ENCODE assay signal across 15 mouse cellular contexts in genomic region chr4:108345826-108346225, GRCm38 (mm10). TPM values are rescaled to one million over a fixed set of nuclear protein-coding genes. Genes with fewer than 3 reads are reported as not detected.
A peak's percentile ranks its signal among the peaks of the same experiment; 100 is the strongest.
DNase-seq lines count a peak whose midpoint lies in the region; ATAC-seq lines count a peak whose summit lies in the region.
"Had no signal": no experiment of that assay in that cellular context is flagged by ENCODE, and none has a peak within 500 bp of the region (broad histone marks: within the 10 kb centered on the region; RNA-seq: fewer than 3 reads in every experiment).

No protein-coding gene starts in this region.

- H3K4me2 ChIP-seq in forebrain, embryonic 12.5 days: no peak overlapping the region
- H3K4me2 ChIP-seq in forebrain, embryonic 15.5 days (replicated peaks): no peak overlapping the region
- no peak overlapping the region for H3K4me2 ChIP-seq in kidney, embryonic 16.5 days (replicated peaks; ENCODE audit: low read depth, low read length)
- H3K4me2 ChIP-seq in embryonic facial prominence, embryonic 12.5 days (replicated peaks): no peak overlapping the region
- H3K4me2 ChIP-seq in limb, embryonic 13.5 days (replicated peaks): no peak overlapping the region
- H3K4me2 ChIP-seq: hindbrain, embryonic 15.5 days; neural tube, embryonic 12.5 days had no signal

- no peaks in the 10 kb centered on the region for H3K36me3 ChIP-seq in forebrain, embryonic 12.5 days (replicated peaks)
- H3K36me3 ChIP-seq in forebrain, embryonic 15.5 days: no peaks in the 10 kb centered on the region
- H3K36me3 ChIP-seq in kidney, embryonic 16.5 days (ENCODE audit: insufficient read depth, low read length): no peaks in the 10 kb centered on the region
- no peaks in the 10 kb centered on the region for H3K36me3 ChIP-seq in embryonic facial prominence, embryonic 12.5 days
- H3K36me3 ChIP-seq in limb, embryonic 13.5 days: no peaks in the 10 kb centered on the region
- H3K36me3 ChIP-seq: hindbrain, embryonic 15.5 days; neural tube, embryonic 12.5 days had no signal

- peak overlapping the region; percentile 36; the same call in 1 of the 2 replicates for H3K27ac ChIP-seq in forebrain, embryonic 12.5 days
- no peak overlapping the region for H3K27ac ChIP-seq in forebrain, embryonic 15.5 days (replicated peaks)
- H3K27ac ChIP-seq in kidney, embryonic 16.5 days (ENCODE audit: low read length): peak overlapping the region; percentile 72; the same call in 1 of the 2 replicates
- H3K27ac ChIP-seq in embryonic facial prominence, embryonic 12.5 days: peak overlapping the region; percentile 92
- H3K27ac ChIP-seq in limb, embryonic 13.5 days: peak overlapping the region; percentile 85
- H3K27ac ChIP-seq: hindbrain, embryonic 15.5 days; neural tube, embryonic 12.5 days had no signal

- H3K4me1 ChIP-seq in forebrain, embryonic 12.5 days: peaks cover 45% of the 10 kb centered on the region
- peaks cover 8% of the 10 kb centered on the region for H3K4me1 ChIP-seq in forebrain, embryonic 15.5 days
- peaks cover 49% of the 10 kb centered on the region for H3K4me1 ChIP-seq in kidney, embryonic 16.5 days (ENCODE audit: insufficient read depth, low read length)
- peaks cover 55% of the 10 kb centered on the region for H3K4me1 ChIP-seq in embryonic facial prominence, embryonic 12.5 days
- peaks cover 59% of the 10 kb centered on the region for H3K4me1 ChIP-seq in limb, embryonic 13.5 days

- ATAC-seq in forebrain, embryonic 12.5 days (ENCODE audit: low FRiP score): no peak
- ATAC-seq in forebrain, embryonic 15.5 days (replicated peaks): no peak
- ATAC-seq in kidney, embryonic 16.5 days (ENCODE audit: low FRiP score, low TSS enrichment): no peak
- no peak for ATAC-seq in embryonic facial prominence, embryonic 12.5 days (ENCODE audit: insufficient number of reproducible peaks, insufficient read depth, low FRiP score, low TSS enrichment)
- ATAC-seq in limb, embryonic 13.5 days (ENCODE audit: low FRiP score, low read depth): peak; percentile 45; the same call in 1 of the 2 replicates

- H3K9ac ChIP-seq in forebrain, embryonic 12.5 days: no peak overlapping the region
- H3K9ac ChIP-seq in forebrain, embryonic 15.5 days (replicated peaks): no peak overlapping the region
- H3K9ac ChIP-seq in kidney, embryonic 16.5 days (replicated peaks; ENCODE audit: low read length): no peak overlapping the region
- H3K9ac ChIP-seq in embryonic facial prominence, embryonic 12.5 days: no peak overlapping the region
- no peak overlapping the region for H3K9ac ChIP-seq in limb, embryonic 13.5 days
- H3K9ac ChIP-seq: hindbrain, embryonic 15.5 days; neural tube, embryonic 12.5 days had no signal

- H3K4me3 ChIP-seq in forebrain, embryonic 12.5 days (replicated peaks): no peak overlapping the region
- H3K4me3 ChIP-seq in forebrain, embryonic 15.5 days: no peak overlapping the region
- no peak overlapping the region for H3K4me3 ChIP-seq in kidney, embryonic 16.5 days (ENCODE audit: low read length)
- no peak overlapping the region for H3K4me3 ChIP-seq in embryonic facial prominence, embryonic 12.5 days
- H3K4me3 ChIP-seq in limb, embryonic 13.5 days: no peak overlapping the region
- H3K4me3 ChIP-seq: hindbrain, embryonic 15.5 days; neural tube, embryonic 12.5 days had no signal

- H3K27me3 ChIP-seq in forebrain, embryonic 12.5 days: no peaks in the 10 kb centered on the region
- H3K27me3 ChIP-seq in forebrain, embryonic 15.5 days: no peaks in the 10 kb centered on the region
- no peaks in the 10 kb centered on the region for H3K27me3 ChIP-seq in kidney, embryonic 16.5 days (ENCODE audit: insufficient read depth, low read length)
- H3K27me3 ChIP-seq in embryonic facial prominence, embryonic 12.5 days: no peaks in the 10 kb centered on the region
- no peaks in the 10 kb centered on the region for H3K27me3 ChIP-seq in limb, embryonic 13.5 days
- H3K27me3 ChIP-seq: hindbrain, embryonic 15.5 days; neural tube, embryonic 12.5 days had no signal

- no peaks in the 10 kb centered on the region for H3K9me3 ChIP-seq in forebrain, embryonic 12.5 days
- no peaks in the 10 kb centered on the region for H3K9me3 ChIP-seq in forebrain, embryonic 15.5 days
- H3K9me3 ChIP-seq in kidney, embryonic 16.5 days (ENCODE audit: low read length): no peaks in the 10 kb centered on the region
- H3K9me3 ChIP-seq in embryonic facial prominence, embryonic 12.5 days: no peaks in the 10 kb centered on the region
- no peaks in the 10 kb centered on the region for H3K9me3 ChIP-seq in limb, embryonic 13.5 days
- H3K9me3 ChIP-seq: hindbrain, embryonic 15.5 days; neural tube, embryonic 12.5 days had no signal

- intact Hi-C loops in left cerebral cortex, postnatal 14 days (cut with DNase I): no loop called here

- no peak for DNase-seq in kidney, adult 8-10 months
- no peak for DNase-seq in thymus, postnatal 4 days
- no peak for DNase-seq in left cerebral cortex, postnatal 14 days (ENCODE audit: low spot score in 2 of 2)
- DNase-seq: adrenal gland, postnatal 14 days; cerebellum, adult 2 months; kidney, postnatal 14 days had no signal

- WGBS in forebrain, embryonic 12.5 days: 19% methylated on average over 4 of the region's 5 CpGs
- WGBS in forebrain, embryonic 15.5 days: 30% methylated on average over 5 of the region's 5 CpGs
- 26% methylated on average over 5 of the region's 5 CpGs for WGBS in kidney, embryonic 16.5 days
- 19% methylated on average over 5 of the region's 5 CpGs for WGBS in embryonic facial prominence, embryonic 12.5 days
- WGBS in limb, embryonic 13.5 days: 14% methylated on average over 5 of the region's 5 CpGs

RNA-seq across cellular contexts. Expression of gene Coa7, which starts 17.9 kb away (rescaled TPM):
- 49.0 and 49.3 TPM in 2 replicates for polyA plus RNA-seq in forebrain, embryonic 12.5 days (2016; fragmentation: Nextera tagmentation; extraction: Ambion mirVana)
- 47.1 and 48.9 TPM in 2 replicates for polyA plus RNA-seq in forebrain, embryonic 15.5 days (2015; fragmentation: Nextera tagmentation; extraction: Ambion mirVana)
- 52.9 and 54.1 TPM in 2 replicates for polyA plus RNA-seq in kidney, embryonic 16.5 days (2015; fragmentation: Nextera tagmentation; extraction: Ambion mirVana)
- 55.6 and 58.0 TPM in 2 replicates for polyA plus RNA-seq in embryonic facial prominence, embryonic 12.5 days (2016; fragmentation: Nextera tagmentation; extraction: Ambion mirVana)
- 47.2 and 49.0 TPM in 2 replicates for polyA plus RNA-seq in limb, embryonic 13.5 days (2015; fragmentation: Nextera tagmentation; extraction: Ambion mirVana)
- 10 to 100 TPM; 30.9 to 36.5 TPM for total RNA-seq in left cerebral cortex, postnatal 14 days (2021)

RNA-seq across cellular contexts. Expression of gene Shisal2a, which starts 37.3 kb away (rescaled TPM):
- 2.2 and 2.3 TPM in 2 replicates for polyA plus RNA-seq in forebrain, embryonic 12.5 days (2016; fragmentation: Nextera tagmentation; extraction: Ambion mirVana)
- 0.79 and 1.7 TPM in 2 replicates for polyA plus RNA-seq in forebrain, embryonic 15.5 days (2015; fragmentation: Nextera tagmentation; extraction: Ambion mirVana)
- polyA plus RNA-seq in kidney, embryonic 16.5 days (2015; fragmentation: Nextera tagmentation; extraction: Ambion mirVana): 0.29 and 1.1 TPM in 2 replicates
- 13.3 and 14.4 TPM in 2 replicates for polyA plus RNA-seq in embryonic facial prominence, embryonic 12.5 days (2016; fragmentation: Nextera tagmentation; extraction: Ambion mirVana)
- 7.0 and 7.4 TPM in 2 replicates for polyA plus RNA-seq in limb, embryonic 13.5 days (2015; fragmentation: Nextera tagmentation; extraction: Ambion mirVana)
- total RNA-seq in left cerebral cortex, postnatal 14 days (2021): not detected
- total RNA-seq: gastrocnemius, postnatal 4 days; megakaryocyte progenitor cell, adult 5-6 weeks had no signal

RNA-seq across cellular contexts. Expression of gene Zyg11b, which starts 44.9 kb away (rescaled TPM):
- polyA plus RNA-seq in forebrain, embryonic 12.5 days (2016; fragmentation: Nextera tagmentation; extraction: Ambion mirVana): 26.2 and 31.1 TPM in 2 replicates
- 31.0 and 32.8 TPM in 2 replicates for polyA plus RNA-seq in forebrain, embryonic 15.5 days (2015; fragmentation: Nextera tagmentation; extraction: Ambion mirVana)
- polyA plus RNA-seq in kidney, embryonic 16.5 days (2015; fragmentation: Nextera tagmentation; extraction: Ambion mirVana): 11.6 and 11.7 TPM in 2 replicates
- 18.4 and 20.5 TPM in 2 replicates for polyA plus RNA-seq in embryonic facial prominence, embryonic 12.5 days (2016; fragmentation: Nextera tagmentation; extraction: Ambion mirVana)
- 12.2 and 14.5 TPM in 2 replicates for polyA plus RNA-seq in limb, embryonic 13.5 days (2015; fragmentation: Nextera tagmentation; extraction: Ambion mirVana)
- 100 to 1,000 TPM; 132 to 137 TPM for total RNA-seq in left cerebral cortex, postnatal 14 days (2021)
